Mouse (Mus musculus) cerebellum, adult 2 months (tissue): ENCODE results near the gene Poln. TPM values are rescaled to one million over a fixed set of nuclear protein-coding genes. Genes with fewer than 3 reads are reported as not detected.

Experiments
- DNase-seq, 2 experiments: peaks; one replicate each; pipeline ENCODE4 v3.0.0; 2021
- H3K27ac ChIP-seq: fragments of 200-500 bp; 2 replicates; pipeline ENCODE4 v1.5.1; 2012; ENCODE audit warnings: low read length, control low read depth, inconsistent platforms; ENCODE audit not compliant: insufficient read depth
- H3K27me3 ChIP-seq: fragments of 200-500 bp; 2 replicates; pipeline ENCODE4 v1.6.1; 2012; ENCODE audit warnings: inconsistent platforms, mild to moderate bottlenecking, low read length, moderate library complexity; ENCODE audit not compliant: control insufficient read depth, insufficient read depth
- H3K4me1 ChIP-seq: fragments of 200-500 bp; 2 replicates; pipeline ENCODE4 v1.6.1; 2011; ENCODE audit warnings: low read length; ENCODE audit not compliant: control insufficient read depth, insufficient read depth
- H3K4me3 ChIP-seq: fragments of 200-500 bp; replicated peaks from 2 replicates; pipeline ENCODE3; 2011; ENCODE audit warnings: mild to moderate bottlenecking, low read depth, low read length, control low read depth; ENCODE audit not compliant: insufficient read depth
- CTCF ChIP-seq: fragments of 200-500 bp; IDR thresholded peaks from 2 replicates; pipeline ENCODE4 v1.5.1; 2011; ENCODE audit warnings: low read depth, mild to moderate bottlenecking, control low read depth, low read length, moderate library complexity, borderline replicate concordance; ENCODE audit not compliant: insufficient read depth
- POLR2A ChIP-seq: fragments of 200-500 bp; IDR thresholded peaks from 2 replicates; pipeline ENCODE4 v1.6.1; 2011; ENCODE audit warnings: low read length, control low read depth, borderline replicate concordance; ENCODE audit not compliant: insufficient read depth
- WGBS: fragments of 180-500 bp; shearing (Covaris S2); methylation state at CpG from one replicate; pipeline ENCODE4 v1.1.7; 2018; 5-methylcytosine and 5-hydroxymethylcytosine counted together
- polyA plus RNA-seq: library from polyadenylated mRNA; depleted of rRNA; stranded (reverse); fragments of >200 nt; gene quantifications from 2 replicates; pipeline ENCODE4 v1.2.3, GENCODE M21; 2012

Gene Poln
- polyA plus RNA-seq, 1 experiment, result 0.82 TPM

GRCm38 (mm10) chr5:34186961-34187391, 17.7 kb upstream of the Poln start:
- TF ChIP-seq POLR2A (no peak), CTCF (no peak)

GRCm38 (mm10) chr5:34186391-34186790, 17.1 kb upstream of the Poln start:
- H3K27me3 ChIP-seq, result no peaks in the 10 kb centered on the region
- peak overlapping the region; percentile 61 for H3K4me3 ChIP-seq
- whole genome bisulfite sequencing, result 6% methylated on average over 2 of the region's 2 CpGs
- H3K4me1 ChIP-seq, result peaks cover 51% of the 10 kb centered on the region
- no peak for TF ChIP-seq POLR2A
- no peak for TF ChIP-seq CTCF
- DNase-seq, result no peak
- H3K27ac ChIP-seq, result peak overlapping the region; percentile 30

More at GRCm38 (mm10) chr5:34186961-34187391, 17.7 kb upstream of the Poln start:
- Histone ChIP-seq H3K27ac (peak overlapping the region; percentile 60), H3K4me1 (peaks cover 46% of the 10 kb centered on the region), H3K27me3 (no peaks in the 10 kb centered on the region), H3K4me3 (peak overlapping the region; percentile 61)
- under 1% methylated on average over 46 of the region's 46 CpGs for WGBS
- peak; percentile 68 to 69 for DNase-seq

GRCm38 (mm10) chr5:34185791-34186190, 16.5 kb upstream of the Poln start:
- Histone ChIP-seq H3K27ac (peak overlapping the region; percentile 30; the same call in 1 of the 2 replicates), H3K4me1 (peaks cover 56% of the 10 kb centered on the region), H3K4me3 (peak overlapping the region; percentile 61), H3K27me3 (no peaks in the 10 kb centered on the region)
- TF ChIP-seq POLR2A (no peak), CTCF (no peak)
- peak in 1 of 2 experiments; percentile 29 for DNase-seq

- no peak for TF ChIP-seq POLR2A
- TF ChIP-seq CTCF, result no peak
- peaks cover 61% of the 10 kb centered on the region for H3K4me1 ChIP-seq
- no peaks in the 10 kb centered on the region for H3K27me3 ChIP-seq
- WGBS, result 80% methylated on average over 1 of the region's 1 CpGs
- H3K4me3 ChIP-seq, result no peak overlapping the region
- peak overlapping the region; percentile 42; the same call in 1 of the 2 replicates for H3K27ac ChIP-seq
- peak in 1 of 2 experiments; percentile 18 for DNase-seq
Measured at GRCm38 (mm10) chr5:34185051-34185580, 15.9 kb upstream of the Poln start.

GRCm38 (mm10) chr5:34183976-34184375, 14.7 kb upstream of the Poln start:
- Histone ChIP-seq H3K27ac (peak overlapping the region; percentile 43; the same call in 1 of the 2 replicates), H3K4me1 (peaks cover 55% of the 10 kb centered on the region), H3K27me3 (no peaks in the 10 kb centered on the region), H3K4me3 (no peak overlapping the region)
- peak in 1 of 2 experiments; percentile 13 for DNase-seq
- TF ChIP-seq CTCF (no peak), POLR2A (no peak)
- WGBS, result 86% methylated on average over 3 of the region's 3 CpGs

- WGBS, result 29% methylated on average over 5 of the region's 5 CpGs
- Histone ChIP-seq H3K27me3 (no peaks in the 10 kb centered on the region), H3K4me3 (no peak overlapping the region), H3K4me1 (peaks cover 52% of the 10 kb centered on the region), H3K27ac (peak overlapping the region; percentile 62; the same call in 1 of the 2 replicates)
- DNase-seq, result peak in 1 of 2 experiments; percentile 21
- TF ChIP-seq POLR2A, result no peak
- TF ChIP-seq CTCF, result no peak
Measured at GRCm38 (mm10) chr5:34183156-34183880, 14.1 kb upstream of the Poln start.

- WGBS, result 32% methylated on average over 3 of the region's 3 CpGs
Measured at GRCm38 (mm10) chr5:34182486-34182885, 13.2 kb upstream of the Poln start.

GRCm38 (mm10) chr5:34177821-34178220, 8.6 kb upstream of the Poln start:
- no peaks in the 10 kb centered on the region for H3K27me3 ChIP-seq
- no peak for TF ChIP-seq CTCF
- no peak for TF ChIP-seq POLR2A
- no peak overlapping the region for H3K4me3 ChIP-seq
- peak; percentile 10 to 26 for DNase-seq
- H3K27ac ChIP-seq, result peak overlapping the region; percentile 72
- 81% methylated on average over 4 of the region's 4 CpGs for WGBS
- H3K4me1 ChIP-seq, result peaks cover 66% of the 10 kb centered on the region

More at GRCm38 (mm10) chr5:34182486-34182885, 13.2 kb upstream of the Poln start:
- TF ChIP-seq POLR2A (no peak), CTCF (no peak)
- Histone ChIP-seq H3K4me3 (no peak overlapping the region), H3K27ac (peak overlapping the region; percentile 62; the same call in 1 of the 2 replicates), H3K4me1 (peaks cover 57% of the 10 kb centered on the region), H3K27me3 (no peaks in the 10 kb centered on the region)
- peak in 1 of 2 experiments; percentile 30 for DNase-seq
